Mouse (Mus musculus) limb, embryonic 13.5 days (tissue): ENCODE results near the gene Maneal. TPM values are rescaled to one million over a fixed set of nuclear protein-coding genes. Genes with fewer than 3 reads are reported as not detected.
A peak's percentile ranks its signal among the peaks of the same experiment; 100 is the strongest.

Experiments
- ATAC-seq: fragments of 200-750 bp; cut with Nextera tagmentation; 2 replicates; pipeline ENCODE4 v1.8.0; 2017; ENCODE audit warnings: low read depth, moderate number of reproducible peaks, moderate TSS enrichment; ENCODE audit not compliant: low FRiP score
- H3K27ac ChIP-seq: fragments of 300-500 bp; sonication (generic); 2 replicates; pipeline ENCODE4 v1.5.1; 2015; ENCODE audit warnings: inconsistent platforms, mild to moderate bottlenecking, moderate library complexity
- H3K27me3 ChIP-seq: fragments of 300-500 bp; sonication (generic); 2 replicates; pipeline ENCODE4 v1.6.1; 2015; ENCODE audit warnings: mild to moderate bottlenecking, inconsistent platforms
- H3K36me3 ChIP-seq: fragments of 300-500 bp; sonication (generic); 2 replicates; pipeline ENCODE4 v1.6.1; 2015; ENCODE audit warnings: inconsistent platforms, mild to moderate bottlenecking, moderate library complexity
- H3K4me1 ChIP-seq: fragments of 300-500 bp; sonication (generic); 2 replicates; pipeline ENCODE4 v1.6.1; 2015; ENCODE audit warnings: inconsistent platforms
- H3K4me2 ChIP-seq: fragments of 300-500 bp; sonication (generic); replicated peaks from 2 replicates; pipeline ENCODE4 v1.6.1; 2015; ENCODE audit warnings: inconsistent platforms, mild to moderate bottlenecking, moderate library complexity
- H3K4me3 ChIP-seq: fragments of 300-500 bp; sonication (generic); 2 replicates; pipeline ENCODE4 v1.5.1; 2015; ENCODE audit warnings: moderate library complexity, mild to moderate bottlenecking, inconsistent platforms
- H3K9ac ChIP-seq: fragments of 300-500 bp; sonication (generic); 2 replicates; pipeline ENCODE4 v1.6.1; 2015; ENCODE audit warnings: mild to moderate bottlenecking, inconsistent platforms
- H3K9me3 ChIP-seq: fragments of 300-500 bp; sonication (generic); 2 replicates; pipeline ENCODE4 v1.6.1; 2016; ENCODE audit warnings: inconsistent platforms
- WGBS: fragments of 180-500 bp; shearing (Covaris S2); methylation state at CpG from one replicate; pipeline ENCODE4 v1.1.7; 2015; 5-methylcytosine and 5-hydroxymethylcytosine counted together
- polyA plus RNA-seq: library from polyadenylated mRNA; unstranded; fragments of >200 nt; fragmentation: Nextera tagmentation; extraction: Ambion mirVana; gene quantifications from 2 replicates; pipeline ENCODE4 v1.2.1, GENCODE M21; 2015

Gene Maneal
- polyA plus RNA-seq, result 0.67 and 0.70 TPM in 2 replicates

DNA sequence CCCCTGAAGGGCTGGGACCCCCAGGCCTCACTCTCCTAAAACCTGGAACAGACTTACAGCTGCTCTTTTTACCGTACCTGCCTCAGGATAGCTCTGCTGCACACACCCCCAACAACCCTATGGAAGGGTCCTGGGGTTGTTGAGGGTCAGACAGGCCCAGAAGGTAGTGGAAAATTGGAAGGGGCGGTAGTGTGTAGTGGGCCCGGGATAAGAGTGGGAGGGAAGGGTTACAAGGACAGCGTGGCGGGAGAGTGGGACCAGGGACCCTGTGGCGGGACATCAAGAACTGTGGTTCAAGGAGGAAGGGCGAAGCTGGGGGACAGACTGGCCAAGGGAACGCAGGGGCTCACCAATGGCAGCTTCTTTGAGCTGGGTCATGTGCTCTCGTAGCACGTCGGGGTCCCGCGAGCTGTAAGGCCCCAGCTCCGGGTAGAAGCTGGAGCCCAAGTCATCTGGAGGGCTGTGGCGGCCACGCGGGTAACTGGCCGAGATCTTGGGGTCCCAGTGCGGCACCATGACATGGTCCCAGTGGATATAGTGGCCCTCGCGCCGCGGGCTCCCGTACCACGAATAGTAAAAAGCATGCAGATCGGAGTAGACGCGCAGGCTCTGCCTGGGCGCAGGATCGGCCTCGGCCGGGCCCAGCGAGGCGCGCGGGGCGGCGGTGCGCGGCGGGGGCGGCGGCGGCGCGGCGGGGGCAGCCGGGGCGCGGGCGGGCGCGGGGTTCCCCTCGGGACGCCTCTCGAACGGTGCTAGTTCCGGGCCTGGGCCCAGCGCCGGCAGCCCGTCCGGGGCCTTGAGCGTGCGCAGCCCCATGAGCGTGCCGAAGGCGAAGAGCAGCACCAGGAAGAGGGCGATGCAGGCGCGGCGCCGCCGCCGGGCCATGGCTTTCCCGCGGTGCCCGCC, at the start of gene Maneal:
TSS of gene Maneal (minus strand) at position 889 of the 906 bp plus-strand sequence.
- peaks cover 7% of the 10 kb centered on the region for H3K36me3 ChIP-seq
- peak; percentile 31; the same call in 1 of the 2 replicates for ATAC-seq
- WGBS, result 3% methylated on average over 53 of the region's 77 CpGs
- H3K9me3 ChIP-seq, result no peaks in the 10 kb centered on the region
- no peak within 1 kb of the TSS for H3K27ac ChIP-seq
- H3K9ac ChIP-seq, result peak within 1 kb of the TSS; percentile 62
- peaks cover 45% of the 10 kb centered on the region for H3K27me3 ChIP-seq
- peak within 1 kb of the TSS; percentile 88 for H3K4me2 ChIP-seq
- H3K4me3 ChIP-seq, result peak within 1 kb of the TSS; percentile 54
- peaks cover 9% of the 10 kb centered on the region; the same call in 1 of the 2 replicates for H3K4me1 ChIP-seq

DNA sequence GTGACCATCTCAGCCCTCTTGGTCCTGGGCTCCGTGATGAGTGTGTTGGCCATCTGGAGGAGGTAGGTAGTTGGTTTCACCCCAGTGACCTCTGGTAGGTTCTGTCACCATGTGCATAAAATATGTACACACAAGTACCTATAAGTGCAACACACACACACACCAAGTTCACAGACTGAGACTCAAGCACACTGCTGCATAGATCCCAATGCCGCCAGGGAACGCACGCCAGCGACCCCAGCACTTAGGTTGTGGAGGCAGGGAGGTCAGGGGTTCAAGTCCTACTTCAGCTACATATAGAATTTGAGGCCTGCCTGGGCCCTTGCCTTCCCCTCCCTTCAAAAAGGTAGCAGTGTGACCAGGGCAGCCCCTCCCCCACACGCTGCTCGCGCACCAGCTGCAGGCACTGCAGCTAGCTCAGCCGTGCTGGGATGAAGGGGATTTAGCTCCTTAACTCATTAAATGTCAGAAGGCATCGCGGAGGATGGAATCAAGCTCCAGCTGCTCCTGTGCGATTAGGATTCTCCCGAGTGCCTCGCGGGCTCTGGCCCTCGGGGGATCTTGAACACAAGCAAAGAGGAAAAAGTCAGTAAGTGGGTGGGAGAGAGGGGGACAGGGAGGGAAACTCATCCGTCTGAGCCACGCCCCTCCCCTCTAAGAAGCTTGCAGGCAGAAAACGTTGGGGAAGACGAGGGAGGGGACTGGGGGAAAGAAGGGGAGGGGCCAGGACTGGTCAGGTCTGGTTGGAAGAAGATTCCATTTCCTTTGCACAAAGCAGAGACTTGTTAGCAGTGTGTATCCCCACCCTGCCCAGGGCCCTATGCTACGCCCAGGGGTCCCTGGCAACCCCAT, 44.2 kb upstream of the Maneal start:
- Histone ChIP-seq H3K27me3 (peaks cover 30% of the 10 kb centered on the region), H3K36me3 (no peaks in the 10 kb centered on the region), H3K4me3 (peak overlapping the region; percentile 32), H3K9me3 (no peaks in the 10 kb centered on the region), H3K9ac (peak overlapping the region; percentile 20), H3K4me2 (peak overlapping the region; percentile 59), H3K4me1 (peaks cover 13% of the 10 kb centered on the region), H3K27ac (no peak overlapping the region)
- peak; percentile 71 for ATAC-seq
- 7% methylated on average over 21 of the region's 21 CpGs for WGBS

DNA sequence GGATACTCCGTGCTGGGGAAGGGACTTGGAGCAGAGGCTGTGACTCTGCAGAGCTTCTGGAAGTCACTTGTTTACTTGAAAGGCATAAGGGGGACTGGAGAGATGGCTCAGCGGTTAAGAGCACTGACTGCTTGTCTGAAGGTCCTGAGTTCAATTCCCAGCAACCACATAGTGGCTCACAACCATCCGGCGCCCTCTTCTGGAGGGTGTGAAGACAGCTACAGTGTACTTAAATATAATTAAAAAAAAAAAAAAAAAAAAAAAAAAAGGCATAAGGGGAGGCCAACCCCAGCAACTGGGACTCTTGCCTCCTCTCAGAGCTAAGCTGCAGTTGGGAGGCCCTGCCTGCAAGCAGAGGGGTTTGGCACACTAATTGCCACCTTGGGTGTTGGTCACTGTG, 43.4 kb upstream of the Maneal start:
- no peaks in the 10 kb centered on the region for H3K9me3 ChIP-seq
- no peak for ATAC-seq
- H3K9ac ChIP-seq, result no peak overlapping the region
- no peak overlapping the region for H3K27ac ChIP-seq
- 69% methylated on average over 4 of the region's 4 CpGs for WGBS
- H3K27me3 ChIP-seq, result peaks cover 33% of the 10 kb centered on the region
- no peak overlapping the region for H3K4me2 ChIP-seq
- peaks cover 13% of the 10 kb centered on the region for H3K4me1 ChIP-seq
- H3K36me3 ChIP-seq, result no peaks in the 10 kb centered on the region
- no peak overlapping the region for H3K4me3 ChIP-seq

DNA sequence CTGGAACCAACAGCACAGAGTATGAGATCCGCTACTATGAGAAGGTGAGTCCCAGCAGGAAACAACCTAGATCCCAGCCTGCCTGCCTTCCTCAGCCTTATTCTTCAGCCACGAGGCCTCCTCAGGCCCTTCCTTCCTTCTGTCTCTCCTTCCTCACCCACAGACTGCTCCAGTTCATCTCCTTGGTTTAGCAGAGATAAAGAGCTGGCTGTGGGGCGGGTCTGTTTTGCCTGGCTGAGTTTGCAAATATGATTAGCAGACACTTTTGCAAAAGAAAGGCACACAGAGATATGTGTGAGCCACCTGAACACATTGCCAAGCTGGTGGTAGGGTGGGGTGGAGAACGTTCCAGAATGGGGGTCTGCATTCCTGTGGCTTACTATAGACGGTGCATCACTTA, 37.9 kb upstream of the Maneal start:
- H3K4me1 ChIP-seq, result peaks cover 2% of the 10 kb centered on the region
- no peak overlapping the region for H3K4me3 ChIP-seq
- no peak overlapping the region for H3K9ac ChIP-seq
- H3K27me3 ChIP-seq, result peaks cover 82% of the 10 kb centered on the region
- ATAC-seq, result no peak
- H3K4me2 ChIP-seq, result no peak overlapping the region
- H3K36me3 ChIP-seq, result no peaks in the 10 kb centered on the region
- H3K9me3 ChIP-seq, result no peaks in the 10 kb centered on the region
- no peak overlapping the region for H3K27ac ChIP-seq
- whole genome bisulfite sequencing, result 59% methylated on average over 5 of the region's 5 CpGs

DNA sequence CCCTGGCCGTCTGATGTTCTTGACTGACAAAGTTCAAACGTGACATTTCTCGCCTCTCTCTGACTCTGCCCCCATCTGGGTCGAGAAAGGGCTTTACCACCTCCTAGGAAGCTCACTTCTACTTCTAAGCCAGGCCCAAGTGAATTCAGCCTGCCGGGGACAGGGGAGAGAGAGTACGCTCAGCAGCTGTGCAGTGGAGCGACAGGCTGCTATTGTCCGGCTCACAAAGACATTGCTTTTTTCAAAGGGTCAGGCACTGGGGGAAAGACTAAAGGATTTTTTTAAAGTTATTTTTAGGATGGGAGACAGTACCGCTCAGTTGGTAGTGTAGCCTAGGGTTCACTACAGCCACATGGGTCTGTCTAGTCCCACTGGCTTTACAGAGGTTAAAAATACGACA, 36.5 kb upstream of the Maneal start:
- Histone ChIP-seq H3K4me3 (no peak overlapping the region), H3K4me2 (no peak overlapping the region), H3K27me3 (peaks cover 87% of the 10 kb centered on the region), H3K9me3 (no peaks in the 10 kb centered on the region), H3K27ac (no peak overlapping the region), H3K4me1 (peaks cover 7% of the 10 kb centered on the region), H3K36me3 (no peaks in the 10 kb centered on the region), H3K9ac (no peak overlapping the region)
- 64% methylated on average over 10 of the region's 10 CpGs for WGBS
- no peak; the same call in 1 of the 2 replicates for ATAC-seq

DNA sequence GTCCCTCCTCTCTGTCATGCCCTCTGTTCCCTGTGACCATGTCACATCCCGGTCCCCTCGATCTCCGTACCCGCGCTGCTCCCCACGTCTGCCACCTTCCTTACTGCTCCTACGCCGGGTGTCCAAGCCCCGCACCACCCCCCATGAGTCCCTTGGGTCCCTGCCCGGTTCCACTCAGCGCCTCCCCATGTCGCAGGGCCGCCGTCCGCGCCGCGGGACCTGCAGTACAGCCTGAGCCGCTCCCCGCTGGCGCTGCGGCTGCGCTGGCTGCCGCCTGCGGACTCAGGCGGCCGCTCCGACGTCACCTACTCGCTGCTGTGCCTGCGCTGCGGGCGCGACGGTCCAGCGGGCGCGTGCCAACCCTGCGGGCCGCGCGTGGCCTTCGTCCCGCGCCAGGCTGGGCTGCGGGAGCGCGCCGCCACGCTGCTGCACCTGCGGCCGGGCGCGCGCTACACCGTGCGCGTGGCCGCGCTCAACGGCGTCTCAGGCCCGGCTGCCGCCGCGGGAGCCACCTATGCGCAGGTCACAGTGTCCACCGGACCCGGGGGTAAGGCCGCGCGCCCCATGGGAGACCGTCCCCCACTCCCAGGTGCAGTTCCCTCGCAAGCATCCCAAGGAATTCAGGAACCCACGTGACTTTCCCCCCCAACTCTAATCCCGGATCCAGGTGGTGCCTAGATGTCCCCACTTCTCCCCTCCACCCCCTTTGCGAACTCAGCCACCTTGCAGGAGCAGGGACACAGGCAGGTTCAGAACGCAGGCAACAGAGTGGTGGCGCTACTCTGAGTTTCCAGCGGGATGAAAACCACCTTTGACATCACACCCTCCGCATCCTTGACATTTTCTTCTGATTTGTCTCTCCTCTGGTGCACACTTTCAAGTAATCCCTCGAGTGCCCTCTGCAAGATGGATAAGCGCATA, 32.8 kb upstream of the Maneal start:
- WGBS, result 2% methylated on average over 83 of the region's 83 CpGs
- ATAC-seq, result no peak
- Histone ChIP-seq H3K27me3 (peaks cover 91% of the 10 kb centered on the region), H3K27ac (no peak overlapping the region), H3K4me1 (peaks cover 7% of the 10 kb centered on the region), H3K36me3 (no peaks in the 10 kb centered on the region), H3K9me3 (no peaks in the 10 kb centered on the region), H3K4me3 (peak overlapping the region; percentile 44), H3K4me2 (peak overlapping the region; percentile 70), H3K9ac (peak overlapping the region; percentile 50; the same call in 1 of the 2 replicates)

DNA sequence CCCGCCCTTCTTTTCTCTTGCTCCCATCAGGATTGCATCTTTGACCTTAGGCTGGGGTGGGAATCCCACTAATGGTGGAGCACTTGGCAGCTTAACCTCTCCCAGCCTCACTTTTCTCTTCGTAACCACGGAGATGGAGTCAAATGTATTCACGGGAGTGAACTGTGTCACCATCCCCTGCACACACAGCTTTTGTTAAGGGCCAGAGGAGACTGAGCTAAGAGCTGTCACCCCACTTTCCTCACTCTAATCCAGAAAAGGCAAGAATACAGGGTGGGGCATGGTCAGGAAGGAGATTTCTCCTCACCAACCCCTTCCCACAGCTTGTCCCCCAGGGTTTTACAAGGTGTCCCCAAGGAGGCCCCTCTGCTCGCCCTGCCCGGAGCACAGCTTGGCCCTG, 31.8 kb upstream of the Maneal start:
- no peaks in the 10 kb centered on the region for H3K9me3 ChIP-seq
- no peak overlapping the region for H3K27ac ChIP-seq
- peaks cover 92% of the 10 kb centered on the region for H3K27me3 ChIP-seq
- no peak overlapping the region for H3K9ac ChIP-seq
- H3K36me3 ChIP-seq, result no peaks in the 10 kb centered on the region
- peaks cover 7% of the 10 kb centered on the region for H3K4me1 ChIP-seq
- H3K4me3 ChIP-seq, result no peak overlapping the region
- no peak for ATAC-seq
- H3K4me2 ChIP-seq, result no peak overlapping the region
- 29% methylated on average over 6 of the region's 6 CpGs for WGBS

DNA sequence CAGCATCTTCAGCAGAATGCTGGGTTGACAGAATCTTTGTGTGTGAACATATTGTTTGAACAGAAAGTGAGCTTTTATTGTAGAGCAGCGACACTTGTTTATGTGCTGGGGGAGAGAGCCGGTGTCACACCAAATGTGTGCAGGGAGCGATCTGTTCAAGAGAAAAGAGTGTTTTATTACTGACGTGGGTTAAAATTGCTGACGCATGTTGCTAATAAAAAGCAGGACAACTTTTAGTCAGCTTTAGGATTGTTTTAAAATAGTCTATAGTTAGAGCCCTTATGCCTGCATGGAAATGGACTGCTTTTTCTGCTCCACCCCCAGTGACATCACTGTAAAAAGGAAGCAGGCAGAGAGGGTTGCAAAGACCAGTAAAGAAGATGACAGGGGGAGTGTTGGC, 28.9 kb upstream of the Maneal start:
- 40% methylated on average over 5 of the region's 5 CpGs for WGBS
- no peak overlapping the region for H3K4me3 ChIP-seq
- H3K36me3 ChIP-seq, result no peaks in the 10 kb centered on the region
- H3K9ac ChIP-seq, result no peak overlapping the region
- H3K9me3 ChIP-seq, result no peaks in the 10 kb centered on the region
- ATAC-seq, result no peak
- peaks cover 93% of the 10 kb centered on the region for H3K27me3 ChIP-seq
- H3K4me1 ChIP-seq, result peaks cover 7% of the 10 kb centered on the region
- no peak overlapping the region for H3K4me2 ChIP-seq
- H3K27ac ChIP-seq, result no peak overlapping the region

DNA sequence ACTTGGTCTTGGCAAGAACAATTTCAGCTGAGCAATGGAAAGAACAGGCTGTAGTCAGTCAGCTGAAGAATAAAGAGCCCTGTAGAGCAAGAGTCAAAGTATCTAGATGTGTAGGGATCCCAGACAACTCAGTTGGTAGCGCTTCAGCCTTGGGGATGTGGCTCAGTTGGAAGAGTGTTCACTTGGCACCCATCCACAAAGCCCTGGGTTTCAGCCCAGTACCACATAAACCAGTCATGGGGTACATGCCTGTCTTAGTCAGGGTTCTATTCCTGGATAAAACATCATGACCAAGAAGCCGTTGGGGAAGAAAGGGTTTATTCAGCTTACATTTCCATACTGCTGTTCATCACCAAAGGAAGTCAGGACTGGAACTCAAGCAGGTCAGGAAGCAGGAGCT, 28.0 kb upstream of the Maneal start:
- no peaks in the 10 kb centered on the region for H3K9me3 ChIP-seq
- no peak overlapping the region for H3K9ac ChIP-seq
- WGBS, result 94% methylated on average over 2 of the region's 2 CpGs
- H3K36me3 ChIP-seq, result no peaks in the 10 kb centered on the region
- H3K4me2 ChIP-seq, result no peak overlapping the region
- no peak for ATAC-seq
- peaks cover 6% of the 10 kb centered on the region for H3K4me1 ChIP-seq
- H3K27me3 ChIP-seq, result peaks cover 93% of the 10 kb centered on the region
- no peak overlapping the region for H3K27ac ChIP-seq
- H3K4me3 ChIP-seq, result no peak overlapping the region

DNA sequence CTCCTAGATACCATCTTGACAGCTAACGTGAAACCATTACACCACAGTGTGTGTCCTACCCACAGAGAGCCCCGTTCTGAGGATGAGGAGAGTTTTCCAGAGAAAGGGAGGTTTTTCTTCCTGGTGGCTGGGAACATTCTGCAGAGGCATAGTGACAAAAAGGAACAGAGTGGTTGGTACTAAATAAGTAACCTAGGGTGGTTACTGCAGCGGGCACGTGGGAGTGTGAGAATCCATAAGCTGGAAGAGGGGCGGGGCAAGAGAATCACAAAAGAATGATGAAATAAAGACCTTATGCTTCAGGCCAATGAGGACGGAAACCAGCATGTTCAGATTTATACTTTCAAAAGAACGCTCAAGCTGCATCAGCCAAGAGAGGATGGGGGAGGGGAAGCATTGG, 26.7 kb upstream of the Maneal start:
- no peak overlapping the region for H3K4me3 ChIP-seq
- no peaks in the 10 kb centered on the region for H3K4me1 ChIP-seq
- H3K4me2 ChIP-seq, result no peak overlapping the region
- whole genome bisulfite sequencing, result 71% methylated on average over 7 of the region's 7 CpGs
- ATAC-seq, result no peak
- H3K9ac ChIP-seq, result no peak overlapping the region
- peaks cover 93% of the 10 kb centered on the region for H3K27me3 ChIP-seq
- no peaks in the 10 kb centered on the region for H3K36me3 ChIP-seq
- H3K9me3 ChIP-seq, result no peaks in the 10 kb centered on the region
- no peak overlapping the region for H3K27ac ChIP-seq

DNA sequence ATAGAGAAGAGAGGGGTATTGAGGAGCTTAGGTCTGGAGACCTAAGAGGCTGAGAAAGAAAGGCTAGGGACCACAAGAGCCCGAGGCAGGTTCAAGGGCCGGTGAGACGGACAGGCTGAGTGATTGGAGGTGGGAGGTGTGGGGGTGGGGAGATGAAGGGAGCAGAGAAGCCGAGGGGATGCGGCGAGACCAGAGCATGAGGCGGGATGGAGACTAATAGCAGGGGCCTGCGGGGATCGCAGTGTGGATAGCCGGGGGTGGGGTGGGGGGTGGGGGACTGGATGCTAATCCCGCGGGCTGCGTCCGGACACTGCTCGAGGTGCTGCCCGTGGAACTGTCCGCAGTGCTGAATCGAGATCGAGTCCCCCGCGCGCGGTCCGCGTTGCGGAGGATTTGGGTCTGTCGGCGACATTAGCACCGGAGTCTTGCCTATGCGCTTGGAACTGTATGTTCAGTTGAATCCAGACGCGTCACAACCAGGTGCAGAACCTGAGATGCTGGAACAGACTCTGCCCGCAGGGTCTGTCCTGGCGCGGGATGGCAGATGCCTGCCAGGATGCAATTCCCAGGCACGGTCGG, 20.3 kb upstream of the Maneal start:
- Histone ChIP-seq H3K9me3 (no peaks in the 10 kb centered on the region), H3K36me3 (no peaks in the 10 kb centered on the region), H3K9ac (no peak overlapping the region), H3K27me3 (peaks cover 85% of the 10 kb centered on the region), H3K4me2 (peak overlapping the region; percentile 63), H3K27ac (no peak overlapping the region), H3K4me1 (peaks cover 15% of the 10 kb centered on the region), H3K4me3 (peak overlapping the region; percentile 38)
- ATAC-seq, result no peak
- 2% methylated on average over 37 of the region's 37 CpGs for WGBS
